Mouse (Mus musculus) retina, postnatal 1 day (tissue): Measurements from ENCODE around the gene Fbln2.

Source experiments
- DNase-seq: peaks from one replicate; pipeline ENCODE4 v3.0.0-alpha.2; 2012

The Fbln2 gene

GRCm38 (mm10) chr6:91192851-91193545, 19.3 kb upstream of the Fbln2 start:
- no peak for DNase-seq

GRCm38 (mm10) chr6:91198456-91198855, 13.8 kb upstream of the Fbln2 start:
- DNase-seq, result no peak

GRCm38 (mm10) chr6:91200429-91201188, 11.6 kb upstream of the Fbln2 start:
- peak; percentile 84 for DNase-seq

- no peak for DNase-seq
Observed at GRCm38 (mm10) chr6:91201881-91202341, 10.3 kb upstream of the Fbln2 start.

- DNase-seq, result no peak
Observed at GRCm38 (mm10) chr6:91202571-91202970, 9.7 kb upstream of the Fbln2 start.

- no peak for DNase-seq
Observed at GRCm38 (mm10) chr6:91205346-91205745, 6.9 kb upstream of the Fbln2 start.

GRCm38 (mm10) chr6:91205791-91206190, 6.5 kb upstream of the Fbln2 start:
- no peak for DNase-seq

- DNase-seq, result no peak
Observed at GRCm38 (mm10) chr6:91207491-91207890, 4.8 kb upstream of the Fbln2 start.

GRCm38 (mm10) chr6:91209780-91210179, 2.5 kb upstream of the Fbln2 start:
- peak; percentile 34 for DNase-seq

GRCm38 (mm10) chr6:91210852-91211251, 1.4 kb upstream of the Fbln2 start:
- DNase-seq, result no peak

GRCm38 (mm10) chr6:91212571-91212970, 316 bp downstream of the Fbln2 start:
- DNase-seq, result peak; percentile 84

GRCm38 (mm10) chr6:91213287-91214218, 1.3 kb downstream of the Fbln2 start:
- DNase-seq, result no peak

- no peak for DNase-seq
Observed at GRCm38 (mm10) chr6:91215454-91215853, 3.2 kb downstream of the Fbln2 start.

- no peak for DNase-seq
Observed at GRCm38 (mm10) chr6:91218445-91218844, 6.2 kb downstream of the Fbln2 start.

GRCm38 (mm10) chr6:91218871-91219270, 6.6 kb downstream of the Fbln2 start:
- DNase-seq, result no peak

- DNase-seq, result no peak
Observed at GRCm38 (mm10) chr6:91220062-91220461, 7.8 kb downstream of the Fbln2 start.

GRCm38 (mm10) chr6:91221094-91221493, 8.8 kb downstream of the Fbln2 start:
- no peak for DNase-seq

GRCm38 (mm10) chr6:91222694-91223346, 10.6 kb downstream of the Fbln2 start:
- DNase-seq, result no peak

GRCm38 (mm10) chr6:91224939-91225338, 12.7 kb downstream of the Fbln2 start:
- DNase-seq, result no peak

- DNase-seq, result no peak
Observed at GRCm38 (mm10) chr6:91225346-91225745, 13.1 kb downstream of the Fbln2 start.

- DNase-seq, result no peak
Observed at GRCm38 (mm10) chr6:91226058-91226457, 13.8 kb downstream of the Fbln2 start.

GRCm38 (mm10) chr6:91228980-91229379, 16.7 kb downstream of the Fbln2 start:
- no peak for DNase-seq

GRCm38 (mm10) chr6:91231000-91231399, 18.7 kb downstream of the Fbln2 start:
- no peak for DNase-seq
